Mouse (Mus musculus): ENCODE measurements around the gene Haus6. TPM values are rescaled to one million over a fixed set of nuclear protein-coding genes. Genes with fewer than 3 reads are reported as not detected.

Gene Haus6
- polyA plus RNA-seq, 1 experiment from 2014 or later = 9.2 TPM

DNA sequence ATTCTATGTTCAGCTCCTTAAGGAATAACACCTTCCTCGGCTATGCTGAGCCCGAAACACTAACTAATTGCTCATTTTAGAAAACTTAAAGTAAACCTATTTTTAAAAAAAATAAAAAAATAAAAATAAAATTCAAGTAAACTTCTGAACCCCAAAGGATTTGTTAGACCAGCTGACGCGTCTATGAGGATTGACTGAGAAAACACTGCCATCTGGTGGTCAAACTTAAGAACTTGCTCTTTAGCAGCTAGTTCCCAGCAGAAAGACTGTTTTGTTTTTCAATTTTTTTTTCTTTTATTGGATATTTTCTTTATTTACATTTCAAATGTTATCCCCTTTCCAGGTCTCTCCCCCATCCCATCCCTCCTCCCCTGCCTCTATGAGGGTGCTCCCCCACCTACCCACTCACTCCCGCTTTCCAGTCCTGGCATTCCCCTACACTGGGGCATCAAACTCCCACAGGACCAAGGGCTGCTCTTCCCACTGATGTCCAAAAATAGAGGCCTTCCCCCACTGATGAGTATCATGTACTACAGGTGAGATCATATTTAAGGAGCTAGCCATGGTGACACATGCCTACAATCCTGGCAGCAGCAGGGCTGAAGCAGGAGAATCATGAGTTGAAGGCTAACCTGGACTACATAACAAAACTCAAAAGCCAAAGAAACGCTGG lies 56.7 kb downstream of the Haus6 start:
- ATAC-seq (replicated peaks; ENCODE audit: extremely low read depth, insufficient read depth, low FRiP score) = no peak
- H3K27ac ChIP-seq (ENCODE audit: low read length) = no peak overlapping the region
- H3K4me1 ChIP-seq (ENCODE audit: control insufficient read depth, insufficient read depth, low read length) = no peaks in the 10 kb centered on the region
- H3K4me2 ChIP-seq (ENCODE audit: low read depth, low read length) = no peak overlapping the region
- H3K4me3 ChIP-seq (ENCODE audit: low read length) = no peak overlapping the region
- WGBS = 21% methylated on average over 6 of the region's 6 CpGs
- no peaks in the 10 kb centered on the region for H3K27me3 ChIP-seq (ENCODE audit: control insufficient read depth, insufficient read depth, low read length)
- no peaks in the 10 kb centered on the region for H3K9me3 ChIP-seq (replicated peaks; ENCODE audit: control insufficient read depth, low read length)
- no peak overlapping the region for H3K9ac ChIP-seq (ENCODE audit: low read length)
- no peaks in the 10 kb centered on the region for H3K36me3 ChIP-seq (ENCODE audit: control insufficient read depth, insufficient read depth)

DNA sequence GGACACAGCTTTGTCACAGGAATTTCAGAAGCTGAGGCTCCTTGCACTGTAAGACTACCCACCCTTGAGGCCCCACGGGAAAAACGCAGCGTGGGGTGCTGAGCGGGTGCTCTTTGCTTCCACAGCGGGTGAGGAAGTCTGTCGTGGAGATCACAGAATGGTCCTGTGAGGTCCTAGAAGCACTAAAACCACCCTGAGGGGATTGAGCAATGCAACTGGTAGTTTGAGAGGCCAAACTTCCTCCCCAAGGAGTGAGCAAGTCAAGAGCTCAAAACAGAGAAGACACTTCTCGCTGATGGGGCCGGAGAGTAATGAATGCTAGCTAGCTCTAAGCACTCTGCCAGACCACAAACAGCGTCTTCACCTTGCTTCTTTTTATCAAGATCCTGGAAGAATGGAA lies 63.5 kb downstream of the Haus6 start:
- Histone ChIP-seq H3K4me2 (ENCODE audit: low read depth, low read length) (no peak overlapping the region), H3K4me1 (ENCODE audit: control insufficient read depth, insufficient read depth, low read length) (peaks cover 6% of the 10 kb centered on the region), H3K27ac (ENCODE audit: low read length) (no peak overlapping the region), H3K27me3 (ENCODE audit: control insufficient read depth, insufficient read depth, low read length) (no peaks in the 10 kb centered on the region; the same call in 1 of the 2 replicates), H3K4me3 (ENCODE audit: low read length) (no peak overlapping the region), H3K9ac (ENCODE audit: low read length) (no peak overlapping the region), H3K36me3 (ENCODE audit: control insufficient read depth, insufficient read depth) (no peaks in the 10 kb centered on the region), H3K9me3 (replicated peaks; ENCODE audit: control insufficient read depth, low read length) (no peaks in the 10 kb centered on the region)
- ATAC-seq (replicated peaks; ENCODE audit: extremely low read depth, insufficient read depth, low FRiP score) = no peak
- WGBS = 82% methylated on average over 9 of the region's 9 CpGs

DNA sequence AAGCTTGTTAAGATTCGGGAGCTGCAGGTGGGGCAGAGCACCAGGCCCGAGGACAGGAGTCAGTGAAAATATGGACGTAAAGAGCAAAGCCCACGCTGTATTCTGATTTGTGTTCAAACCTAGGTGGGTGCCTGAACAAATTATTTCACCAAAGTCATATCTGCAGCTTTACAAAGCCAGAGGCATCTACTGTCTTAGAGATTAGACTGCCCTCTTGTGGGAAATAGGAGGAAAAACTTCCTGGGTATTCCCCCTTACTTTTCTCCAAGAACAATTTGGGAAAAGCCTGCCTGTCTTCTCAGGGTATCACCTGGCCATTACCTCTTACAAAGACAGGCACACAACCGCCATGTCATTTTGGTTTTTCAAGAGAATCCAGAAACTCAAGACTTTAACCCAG lies 66.2 kb downstream of the Haus6 start:
- ATAC-seq (replicated peaks; ENCODE audit: extremely low read depth, insufficient read depth, low FRiP score) = no peak
- H3K27me3 ChIP-seq (ENCODE audit: control insufficient read depth, insufficient read depth, low read length) = no peaks in the 10 kb centered on the region; the same call in 1 of the 2 replicates
- peak overlapping the region; percentile 48; the same call in 1 of the 2 replicates for H3K27ac ChIP-seq (ENCODE audit: low read length)
- peaks cover 6% of the 10 kb centered on the region for H3K4me1 ChIP-seq (ENCODE audit: control insufficient read depth, insufficient read depth, low read length)
- H3K4me2 ChIP-seq (ENCODE audit: low read depth, low read length) = no peak overlapping the region
- no peak overlapping the region for H3K4me3 ChIP-seq (ENCODE audit: low read length)
- 40% methylated on average over 5 of the region's 5 CpGs for WGBS
- no peaks in the 10 kb centered on the region for H3K36me3 ChIP-seq (ENCODE audit: control insufficient read depth, insufficient read depth)
- H3K9ac ChIP-seq (ENCODE audit: low read length) = peak overlapping the region; percentile 11; the same call in 1 of the 2 replicates
- no peaks in the 10 kb centered on the region for H3K9me3 ChIP-seq (replicated peaks; ENCODE audit: control insufficient read depth, low read length)

DNA sequence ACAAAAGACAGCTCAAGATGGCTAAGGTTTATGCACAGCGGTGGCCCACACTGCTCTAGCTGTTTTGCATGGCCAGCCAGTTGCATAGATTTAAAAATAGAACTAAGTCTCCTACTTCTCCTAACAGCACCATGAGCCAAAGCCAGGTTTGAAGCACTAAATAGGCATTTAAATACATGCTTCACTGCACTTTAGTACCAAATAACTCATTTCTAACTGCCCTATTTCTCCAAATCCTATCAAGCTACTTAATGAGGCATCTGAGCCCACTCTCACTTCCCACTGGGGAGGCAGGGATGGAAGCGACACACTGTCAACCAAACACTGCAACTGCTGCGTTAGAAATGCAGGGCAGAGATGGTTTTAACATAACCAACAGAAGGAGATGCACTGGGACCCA lies 67.9 kb downstream of the Haus6 start:
- no peaks in the 10 kb centered on the region; the same call in 1 of the 2 replicates for H3K27me3 ChIP-seq (ENCODE audit: control insufficient read depth, insufficient read depth, low read length)
- 69% methylated on average over 3 of the region's 3 CpGs for WGBS
- H3K4me2 ChIP-seq (ENCODE audit: low read depth, low read length) = no peak overlapping the region
- H3K9me3 ChIP-seq (replicated peaks; ENCODE audit: control insufficient read depth, low read length) = no peaks in the 10 kb centered on the region
- H3K4me1 ChIP-seq (ENCODE audit: control insufficient read depth, insufficient read depth, low read length) = peaks cover 6% of the 10 kb centered on the region
- H3K9ac ChIP-seq (ENCODE audit: low read length) = no peak overlapping the region
- H3K4me3 ChIP-seq (ENCODE audit: low read length) = no peak overlapping the region
- no peak overlapping the region; the same call in 1 of the 2 replicates for H3K27ac ChIP-seq (ENCODE audit: low read length)
- no peak for ATAC-seq (replicated peaks; ENCODE audit: extremely low read depth, insufficient read depth, low FRiP score)
- no peaks in the 10 kb centered on the region for H3K36me3 ChIP-seq (ENCODE audit: control insufficient read depth, insufficient read depth)

DNA sequence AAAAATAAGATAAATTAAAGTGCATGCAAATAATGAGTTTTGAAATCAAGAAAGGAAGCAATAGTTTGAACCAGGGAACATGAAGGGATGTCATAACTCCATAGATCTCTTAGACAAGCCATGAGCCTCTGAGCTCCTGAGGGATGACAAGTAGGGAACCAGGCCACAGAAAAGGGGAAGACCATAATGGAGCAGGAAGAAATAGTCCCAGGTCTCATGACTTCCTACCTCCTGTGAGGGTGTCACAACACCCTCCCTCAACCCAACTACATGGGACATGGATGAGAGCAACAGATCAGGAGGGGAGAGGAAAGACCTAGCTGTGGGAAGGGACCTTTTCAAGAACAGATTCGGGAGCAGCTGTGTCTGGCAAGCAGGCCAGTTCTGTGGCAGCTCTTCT lies 70.3 kb downstream of the Haus6 start:
- H3K27me3 ChIP-seq (ENCODE audit: control insufficient read depth, insufficient read depth, low read length) = no peaks in the 10 kb centered on the region
- H3K27ac ChIP-seq (ENCODE audit: low read length) = no peak overlapping the region
- WGBS = 67% methylated on average over 1 of the region's 1 CpGs
- H3K36me3 ChIP-seq (ENCODE audit: control insufficient read depth, insufficient read depth) = no peaks in the 10 kb centered on the region
- ATAC-seq (replicated peaks; ENCODE audit: extremely low read depth, insufficient read depth, low FRiP score) = no peak
- H3K4me3 ChIP-seq (ENCODE audit: low read length) = no peak overlapping the region
- peaks cover 6% of the 10 kb centered on the region for H3K4me1 ChIP-seq (ENCODE audit: control insufficient read depth, insufficient read depth, low read length)
- no peak overlapping the region for H3K9ac ChIP-seq (ENCODE audit: low read length)
- H3K4me2 ChIP-seq (ENCODE audit: low read depth, low read length) = no peak overlapping the region
- no peaks in the 10 kb centered on the region for H3K9me3 ChIP-seq (replicated peaks; ENCODE audit: control insufficient read depth, low read length)

DNA sequence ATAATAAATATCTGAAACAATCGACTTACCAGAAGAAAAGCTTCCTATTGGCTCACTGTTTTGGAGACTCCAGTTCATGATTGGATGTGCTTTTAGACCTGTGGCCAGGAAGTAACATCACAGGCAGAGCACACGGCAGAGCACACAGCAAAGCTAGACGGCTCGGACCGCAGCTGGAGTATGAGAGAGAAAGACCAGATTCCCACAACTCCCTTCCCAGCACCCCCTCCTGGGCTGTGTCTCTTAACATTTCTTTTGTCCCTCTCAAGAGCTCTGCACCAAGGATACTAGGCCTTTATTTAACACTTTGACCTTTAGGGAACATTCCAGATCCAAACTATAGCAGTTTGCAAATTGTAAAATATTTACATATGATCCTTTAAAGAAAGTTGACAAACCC lies 72.9 kb downstream of the Haus6 start:
- 86% methylated on average over 5 of the region's 5 CpGs for WGBS
- no peak for ATAC-seq (replicated peaks; ENCODE audit: extremely low read depth, insufficient read depth, low FRiP score)
- Histone ChIP-seq H3K9ac (ENCODE audit: low read length) (no peak overlapping the region), H3K27me3 (ENCODE audit: control insufficient read depth, insufficient read depth, low read length) (no peaks in the 10 kb centered on the region), H3K9me3 (replicated peaks; ENCODE audit: control insufficient read depth, low read length) (no peaks in the 10 kb centered on the region), H3K27ac (ENCODE audit: low read length) (no peak overlapping the region), H3K4me2 (ENCODE audit: low read depth, low read length) (no peak overlapping the region), H3K36me3 (ENCODE audit: control insufficient read depth, insufficient read depth) (no peaks in the 10 kb centered on the region), H3K4me1 (ENCODE audit: control insufficient read depth, insufficient read depth, low read length) (no peaks in the 10 kb centered on the region; the same call in 1 of the 2 replicates), H3K4me3 (ENCODE audit: low read length) (no peak overlapping the region)

DNA sequence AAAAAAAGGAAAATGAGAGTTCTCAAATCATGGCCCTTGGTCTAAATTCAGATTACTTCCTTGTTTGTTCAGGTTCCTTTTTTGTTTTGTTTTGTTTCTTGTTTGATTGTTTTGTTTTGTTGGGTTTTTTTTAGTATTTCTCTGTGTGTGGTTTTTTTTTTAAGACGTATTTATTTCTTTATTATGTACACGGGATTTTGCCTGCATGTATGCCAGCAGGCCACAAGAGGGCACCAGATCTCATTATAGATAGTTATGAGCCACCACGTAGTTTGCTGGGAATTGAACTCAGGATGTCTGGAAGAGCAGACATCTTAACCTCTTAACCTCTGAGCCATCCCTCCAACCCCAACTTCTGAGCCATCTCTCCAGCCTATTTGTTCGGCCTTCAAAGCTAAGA lies 73.9 kb downstream of the Haus6 start:
- no peaks in the 10 kb centered on the region for H3K36me3 ChIP-seq (ENCODE audit: control insufficient read depth, insufficient read depth)
- H3K4me2 ChIP-seq (ENCODE audit: low read depth, low read length) = no peak overlapping the region
- no peak overlapping the region for H3K4me3 ChIP-seq (ENCODE audit: low read length)
- H3K4me1 ChIP-seq (ENCODE audit: control insufficient read depth, insufficient read depth, low read length) = no peaks in the 10 kb centered on the region
- no peak overlapping the region for H3K9ac ChIP-seq (ENCODE audit: low read length)
- H3K9me3 ChIP-seq (replicated peaks; ENCODE audit: control insufficient read depth, low read length) = no peaks in the 10 kb centered on the region
- H3K27ac ChIP-seq (ENCODE audit: low read length) = no peak overlapping the region
- WGBS = 40% methylated on average over 4 of the region's 4 CpGs
- ATAC-seq (replicated peaks; ENCODE audit: extremely low read depth, insufficient read depth, low FRiP score) = no peak
- no peaks in the 10 kb centered on the region for H3K27me3 ChIP-seq (ENCODE audit: control insufficient read depth, insufficient read depth, low read length)

DNA sequence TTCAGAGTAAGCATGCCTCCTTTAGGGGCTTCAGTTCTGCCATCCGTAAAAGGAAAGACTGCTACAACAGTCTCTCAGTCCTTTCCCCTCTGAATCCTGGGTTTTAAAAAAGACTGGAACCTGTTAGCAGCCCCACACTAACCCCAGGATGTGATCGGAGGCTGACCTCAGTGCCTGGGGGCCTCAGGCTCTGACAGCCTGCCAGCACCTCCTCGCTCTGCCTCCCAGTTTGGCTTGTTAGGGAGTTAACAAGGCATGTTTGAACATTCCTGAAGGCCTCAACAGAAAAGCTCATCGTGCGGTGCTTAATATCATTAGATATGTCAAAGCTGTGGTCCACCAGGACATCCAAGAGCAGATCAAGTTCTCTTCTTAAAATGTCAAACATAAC lies 77.8 kb downstream of the Haus6 start:
- Histone ChIP-seq H3K9me3 (replicated peaks; ENCODE audit: control insufficient read depth, low read length) (no peaks in the 10 kb centered on the region), H3K27me3 (ENCODE audit: control insufficient read depth, insufficient read depth, low read length) (no peaks in the 10 kb centered on the region), H3K36me3 (ENCODE audit: control insufficient read depth, insufficient read depth) (no peaks in the 10 kb centered on the region), H3K27ac (ENCODE audit: low read length) (no peak overlapping the region), H3K4me2 (ENCODE audit: low read depth, low read length) (no peak overlapping the region), H3K4me1 (ENCODE audit: control insufficient read depth, insufficient read depth, low read length) (no peaks in the 10 kb centered on the region), H3K9ac (ENCODE audit: low read length) (no peak overlapping the region), H3K4me3 (ENCODE audit: low read length) (no peak overlapping the region)
- ATAC-seq (replicated peaks; ENCODE audit: extremely low read depth, insufficient read depth, low FRiP score) = no peak
- WGBS = 45% methylated on average over 5 of the region's 5 CpGs

DNA sequence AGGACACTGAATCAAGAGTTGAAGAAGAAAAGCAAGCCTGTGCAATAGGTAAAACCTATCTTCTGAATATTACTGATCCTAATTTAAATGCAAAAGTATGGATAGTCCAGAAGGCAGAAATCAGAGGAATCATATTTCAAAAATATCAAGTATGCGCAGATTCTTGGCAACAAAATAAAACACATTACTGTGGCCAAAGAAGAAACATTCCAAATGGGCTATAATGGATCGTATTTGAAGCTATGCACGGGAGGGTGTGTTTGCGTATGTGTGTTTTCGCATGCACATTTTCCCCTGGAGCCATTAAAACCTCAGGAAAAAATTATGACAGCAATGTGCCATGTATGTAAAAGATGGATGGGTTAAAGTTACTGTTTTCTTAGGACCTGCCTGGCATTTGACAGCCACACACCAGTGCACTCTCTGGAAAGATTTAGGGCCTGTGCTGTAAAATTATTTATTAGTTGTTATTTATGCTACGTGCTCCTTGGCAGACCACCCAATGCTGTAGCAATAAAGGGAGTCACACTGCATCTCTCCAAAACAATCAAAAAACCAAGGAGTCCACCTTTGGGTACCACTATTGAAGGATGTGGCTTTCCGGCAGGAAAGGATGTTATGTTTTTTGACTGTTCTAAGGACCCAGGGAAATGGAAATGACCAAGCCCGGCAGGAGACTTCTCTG lies 78.3 kb downstream of the Haus6 start:
- Histone ChIP-seq H3K27me3 (ENCODE audit: control insufficient read depth, insufficient read depth, low read length) (no peaks in the 10 kb centered on the region), H3K4me3 (ENCODE audit: low read length) (no peak overlapping the region), H3K27ac (ENCODE audit: low read length) (no peak overlapping the region), H3K4me2 (ENCODE audit: low read depth, low read length) (no peak overlapping the region), H3K36me3 (ENCODE audit: control insufficient read depth, insufficient read depth) (no peaks in the 10 kb centered on the region), H3K9ac (ENCODE audit: low read length) (no peak overlapping the region), H3K4me1 (ENCODE audit: control insufficient read depth, insufficient read depth, low read length) (no peaks in the 10 kb centered on the region), H3K9me3 (replicated peaks; ENCODE audit: control insufficient read depth, low read length) (no peaks in the 10 kb centered on the region)
- 72% methylated on average over 8 of the region's 8 CpGs for WGBS
- ATAC-seq (replicated peaks; ENCODE audit: extremely low read depth, insufficient read depth, low FRiP score) = no peak

Data from heart, embryonic 16.5 days (tissue).